Mouse (Mus musculus) CH12.LX (cell line): ENCODE data around the gene Ttc30b. TPM values are rescaled to one million over a fixed set of nuclear protein-coding genes. Genes with fewer than 3 reads are reported as not detected.
"Not testable (repeated sequence)": the region's sequence is repeated elsewhere in the genome, so short reads cannot be mapped to it uniquely, and the experiment has no call there.

Experiments used
- DNase-seq: peaks from one replicate; pipeline ENCODE4 v3.0.0-alpha.2; 2013; ENCODE audit errors: extremely low read depth
- H3K27ac ChIP-seq: 2 replicates; pipeline ENCODE4 v1.5.1; 2012; ENCODE audit warnings: low read depth, mild to moderate bottlenecking, control low read depth, moderate library complexity; ENCODE audit not compliant: insufficient read depth
- H3K27me3 ChIP-seq: replicated peaks from 2 replicates; pipeline ENCODE3; 2012; ENCODE audit warnings: inconsistent platforms
- H3K36me3 ChIP-seq, 2 experiments: replicated peaks in 1 of 2; 2 replicates each; pipeline versions ENCODE3 to v1.6.1; 2012; ENCODE audit warnings: inconsistent platforms in 1 of 2, low read length in 1 of 2, mild to moderate bottlenecking in 1 of 2, mixed read lengths in 1 of 2, moderate library complexity in 1 of 2; ENCODE audit not compliant: control insufficient read depth in 1 of 2, insufficient read depth in 1 of 2
- H3K4me1 ChIP-seq, 2 experiments: 2 replicates each; pipeline ENCODE4 v1.6.1; 2012; ENCODE audit warnings: inconsistent platforms in 1 of 2, moderate library complexity in 1 of 2; ENCODE audit not compliant: insufficient read depth in 2 of 2, control insufficient read depth in 1 of 2
- H3K4me2 ChIP-seq: 2 replicates; pipeline ENCODE4 v1.6.1; 2012; ENCODE audit warnings: low read depth, mild to moderate bottlenecking, control low read depth; ENCODE audit not compliant: poor library complexity, insufficient read depth, severe bottlenecking
- H3K4me3 ChIP-seq, 3 experiments: fragments of 150-350 bp in 1 of 3; sonication (generic) in 1 of 3; replicated peaks in 1 of 3; 2 replicates each; pipeline versions ENCODE3 to v1.5.1; 2011 to 2012; ENCODE audit warnings: low read depth in 2 of 3, low read length in 2 of 3, mild to moderate bottlenecking in 2 of 3, moderate library complexity in 2 of 3, control low read depth in 1 of 3, improper control_type of control experiment in 1 of 3, inconsistent platforms in 1 of 3, mixed read lengths in 1 of 3; ENCODE audit not compliant: poor library complexity in 1 of 3
- H3K79me2 ChIP-seq: replicated peaks from 2 replicates; pipeline ENCODE4 v1.6.1; 2012; ENCODE audit warnings: mild to moderate bottlenecking, moderate library complexity; ENCODE audit not compliant: control insufficient read depth, poor library complexity, insufficient read depth, severe bottlenecking; ENCODE audit errors: extremely low read depth
- H3K9ac ChIP-seq: 2 replicates; pipeline ENCODE4 v1.6.1; 2012; ENCODE audit warnings: low read depth, mild to moderate bottlenecking, control low read depth, moderate library complexity; ENCODE audit not compliant: insufficient read depth
- H3K9me3 ChIP-seq: replicated peaks from 2 replicates; pipeline ENCODE3; 2012; ENCODE audit warnings: low read length, inconsistent platforms, mixed read lengths
- BHLHE40 ChIP-seq: IDR thresholded peaks from 2 replicates; pipeline ENCODE4 v1.6.1; 2011; ENCODE audit warnings: mild to moderate bottlenecking, low read depth, low read length, improper control_type of control experiment
- CHD1 ChIP-seq: IDR thresholded peaks from 2 replicates; pipeline ENCODE4 v1.6.1; 2012; ENCODE audit warnings: low read depth, low read length, improper control_type of control experiment, inconsistent platforms
- CHD2 ChIP-seq: IDR thresholded peaks from 2 replicates; pipeline ENCODE4 v1.6.1; 2011; ENCODE audit warnings: low read length, improper control_type of control experiment
- CTCF ChIP-seq, 2 experiments: IDR thresholded peaks in 1 of 2; conservative IDR thresholded peaks in 1 of 2; 2 replicates each; pipeline ENCODE4 v1.5.1; 2011 to 2012; ENCODE audit warnings: low read depth in 2 of 2, low read length in 2 of 2, improper control_type of control experiment in 1 of 2, inconsistent platforms in 1 of 2, mild to moderate bottlenecking in 1 of 2, moderate library complexity in 1 of 2
- EP300 ChIP-seq: IDR thresholded peaks from 2 replicates; pipeline ENCODE4 v1.6.1; 2011; ENCODE audit warnings: low read length, improper control_type of control experiment
- IRF4 ChIP-seq: IDR thresholded peaks from 2 replicates; pipeline ENCODE4 v1.6.1; 2014; ENCODE audit warnings: low read depth, mild to moderate bottlenecking, inconsistent platforms, low read length, improper control_type of control experiment
- MEF2A ChIP-seq: IDR thresholded peaks from 2 replicates; pipeline ENCODE4 v1.6.1; 2014; ENCODE audit warnings: low read depth, mild to moderate bottlenecking, inconsistent platforms, low read length, improper control_type of control experiment, borderline replicate concordance
- MYC ChIP-seq: IDR thresholded peaks from 2 replicates; pipeline ENCODE4 v1.6.1; 2011; ENCODE audit warnings: low read depth, mild to moderate bottlenecking, improper control_type of control experiment, low read length
- RAD21 ChIP-seq: IDR thresholded peaks from 2 replicates; pipeline ENCODE4 v1.6.1; 2011; ENCODE audit warnings: low read depth, mild to moderate bottlenecking, low read length, improper control_type of control experiment, moderate library complexity
- SMC3 ChIP-seq: IDR thresholded peaks from 2 replicates; pipeline ENCODE4 v1.6.1; 2011; ENCODE audit warnings: low read depth, low read length, improper control_type of control experiment
- TBP ChIP-seq: conservative IDR thresholded peaks from 2 replicates; pipeline ENCODE4 v1.6.1; 2011; ENCODE audit warnings: low read depth, low read length, improper control_type of control experiment
- TCF12 ChIP-seq: IDR thresholded peaks from 2 replicates; pipeline ENCODE4 v1.6.1; 2014; ENCODE audit warnings: low read depth, mild to moderate bottlenecking, inconsistent platforms, low read length, improper control_type of control experiment
- USF2 ChIP-seq: conservative IDR thresholded peaks from 2 replicates; pipeline ENCODE4 v1.6.1; 2011; ENCODE audit warnings: low read depth, low read length, improper control_type of control experiment
- ZC3H11A ChIP-seq: IDR thresholded peaks from 2 replicates; pipeline ENCODE4 v1.6.1; 2012; ENCODE audit warnings: low read depth, mild to moderate bottlenecking, inconsistent platforms, low read length, improper control_type of control experiment
- dilution Hi-C: fragments of 300-500 bp; cut with MboI; formaldehyde crosslinking; loops from 2 replicates; pipeline ENCODE4 v1.14.3; 2020; ENCODE audit warnings: low sequenced_read_pairs; ENCODE audit not compliant: extremely low pct_unique_long_range_greater_than_20kb, extremely low pct_ligation_motif_present
- in situ Hi-C: fragments of 300-500 bp; cut with MboI; formaldehyde crosslinking; loops from 3 replicates; pipeline ENCODE4 v1.14.3; 2019; ENCODE audit warnings: low sequenced_read_pairs, low pct_ligation_motif_present, low pct_unique_long_range_greater_than_20kb, mixed read lengths
- polyA plus RNA-seq: library from polyadenylated mRNA; unstranded; fragments of >175 nt; gene quantifications from 2 replicates; pipeline ENCODE4 v1.2.1, GENCODE M21; 2012; ENCODE audit warnings: low read depth; ENCODE audit not compliant: insufficient read length
- total RNA-seq, 2 experiments: library from RNA; depleted of rRNA; stranded (reverse); fragments of 300-350 nt in 1 of 2; fragments of >200 nt in 1 of 2; gene quantifications; 2 replicates each; pipeline ENCODE4 v1.2.3; 2012 to 2014

Ttc30b gene
- total and polyA plus RNA-seq, 3 experiments, result 0.59 to 2.6 (median 1.5) TPM

DNA sequence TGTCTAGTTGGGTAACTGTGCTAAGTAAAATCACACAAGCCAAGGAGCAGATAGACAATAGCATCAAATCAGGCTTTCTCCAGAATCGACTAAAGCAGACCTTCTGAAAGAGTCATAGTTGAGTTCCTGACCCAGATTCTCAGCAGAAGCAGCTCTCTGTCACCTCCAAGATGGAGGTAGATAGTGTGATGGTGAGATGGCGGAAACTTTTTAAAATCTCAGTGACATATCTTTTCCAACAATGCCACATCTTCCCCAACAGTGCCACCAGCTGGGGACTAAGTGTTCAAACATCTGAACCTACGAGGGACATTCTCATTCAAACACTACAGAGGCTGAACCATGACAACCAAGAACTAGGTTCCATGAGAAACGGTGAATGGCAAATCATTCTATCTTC, 44.2 kb upstream of the Ttc30b start:
- no peak for DNase-seq
- Histone ChIP-seq H3K4me3 (no peak overlapping the region), H3K27me3 (no peaks in the 10 kb centered on the region), H3K9ac (no peak overlapping the region), H3K27ac (no peak overlapping the region), H3K4me2 (no peak overlapping the region), H3K79me2 (no peaks in the 10 kb centered on the region), H3K9me3 (peaks cover 4% of the 10 kb centered on the region), H3K4me1 (peaks cover under 1 to 11% of the 10 kb centered on the region in 2 experiments; a peak in 3 of 4 replicates), H3K36me3 (no peaks in the 10 kb centered on the region)
- dilution Hi-C loops (no loop called here), in situ Hi-C loops (loop anchor here (10.0 kb wide), 1 partner anchor 122 kb away; no protein-coding TSS in a partner anchor)
- TF ChIP-seq RAD21, result no peak
- no peak for TF ChIP-seq IRF4
- no peak for TF ChIP-seq CHD2
- TF ChIP-seq TBP, result no peak
- TF ChIP-seq EP300, result no peak
- TF ChIP-seq ZC3H11A, result no peak
- TF ChIP-seq BHLHE40, result no peak
- no peak for TF ChIP-seq SMC3
- TF ChIP-seq MYC, result no peak
- TF ChIP-seq USF2, result no peak
- TF ChIP-seq CHD1, result no peak
- no peak for TF ChIP-seq TCF12
- no peak for TF ChIP-seq CTCF (conservative IDR thresholded peaks at IDR 0.05 in 1 of 2, IDR thresholded peaks at IDR 0.05 in 1 of 2; ENCODE audit: low read depth in 2 of 2, low read length in 2 of 2)
- no peak for TF ChIP-seq MEF2A

DNA sequence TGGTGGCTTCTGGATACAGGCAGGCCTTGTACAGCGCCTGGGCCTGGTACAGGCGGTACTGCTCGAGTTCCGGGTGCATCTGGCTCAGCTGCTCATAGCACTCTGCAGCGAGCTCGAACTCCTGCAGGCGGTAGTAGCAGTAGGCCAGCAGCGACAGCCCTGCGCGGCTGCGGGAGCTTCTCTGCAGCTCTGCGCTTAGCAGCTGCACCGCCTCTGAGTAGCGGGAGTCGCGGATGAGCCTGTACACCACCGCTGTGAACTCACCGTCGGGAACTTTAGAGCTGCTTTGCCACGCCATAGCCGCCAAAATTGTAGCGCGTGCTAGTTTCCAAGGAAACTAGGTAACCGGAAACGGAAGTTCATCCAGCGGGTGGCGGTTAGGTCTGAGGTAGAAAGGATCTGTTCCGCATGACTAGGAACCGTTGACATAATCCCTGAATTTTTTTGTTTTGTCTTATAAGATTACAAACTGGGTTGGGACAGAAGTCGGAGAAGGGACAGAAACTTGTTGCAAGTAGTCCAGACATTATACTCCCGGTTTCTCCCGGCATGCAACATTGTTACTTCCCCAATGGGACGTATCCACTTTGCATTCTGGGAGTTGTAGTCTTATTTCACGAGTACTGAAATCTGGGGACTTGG, 43.2 kb upstream of the Ttc30b start, which contains the start of gene Ttc30a1:
Ttc30a1 (minus strand) TSS at position 528 of the 642 bp plus-strand sequence.
- H3K4me3 ChIP-seq, H3K36me3 ChIP-seq, H3K4me2 ChIP-seq, H3K27ac ChIP-seq, dilution Hi-C loops, DNase-seq, H3K9ac ChIP-seq, H3K79me2 ChIP-seq, H3K9me3 ChIP-seq, H3K27me3 ChIP-seq, H3K4me1 ChIP-seq: not testable (repeated sequence)
- in situ Hi-C loops, result loop anchor here (10.0 kb wide), 1 partner anchor 123 kb away; no protein-coding TSS in a partner anchor

DNA sequence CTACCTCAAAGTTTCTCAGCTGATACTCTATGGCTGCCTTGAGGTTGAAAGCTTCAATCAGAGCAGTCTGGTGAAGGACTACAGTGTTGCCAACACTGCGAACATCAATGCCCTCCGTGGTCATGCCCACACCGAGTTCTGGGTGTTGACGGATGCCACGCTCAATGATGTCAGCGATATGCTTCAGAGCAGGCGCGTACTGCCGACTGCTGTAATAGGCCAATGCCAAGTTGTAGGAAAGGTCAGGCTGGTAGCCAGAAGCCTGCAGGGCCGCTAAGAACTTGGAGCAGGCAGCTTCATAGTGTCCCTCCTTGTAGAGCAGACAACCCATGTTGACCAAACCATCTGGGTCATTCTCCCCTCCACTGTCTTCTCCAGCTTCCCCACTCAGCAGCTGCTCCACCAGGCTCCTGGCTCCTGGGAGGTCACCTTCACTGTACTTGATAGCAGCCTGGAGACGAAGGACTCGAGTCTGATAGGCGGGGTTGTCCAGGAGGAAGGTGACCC, 42.6 kb upstream of the Ttc30b start:
- H3K9me3 ChIP-seq, dilution Hi-C loops, DNase-seq, H3K4me2 ChIP-seq, H3K79me2 ChIP-seq, H3K36me3 ChIP-seq, H3K4me3 ChIP-seq, H3K4me1 ChIP-seq, H3K27ac ChIP-seq, H3K27me3 ChIP-seq, H3K9ac ChIP-seq: not testable (repeated sequence)
- in situ Hi-C loops, result loop anchor here (10.0 kb wide), 1 partner anchor 124 kb away; no protein-coding TSS in a partner anchor
